Mouse (Mus musculus): ENCODE measurements around the gene Metap1d. TPM values are rescaled to one million over a fixed set of nuclear protein-coding genes. Genes with fewer than 3 reads are reported as not detected.

Metap1d gene
- polyA plus RNA-seq, 1 experiment from 2014 or later: 21.7 TPM

DNA sequence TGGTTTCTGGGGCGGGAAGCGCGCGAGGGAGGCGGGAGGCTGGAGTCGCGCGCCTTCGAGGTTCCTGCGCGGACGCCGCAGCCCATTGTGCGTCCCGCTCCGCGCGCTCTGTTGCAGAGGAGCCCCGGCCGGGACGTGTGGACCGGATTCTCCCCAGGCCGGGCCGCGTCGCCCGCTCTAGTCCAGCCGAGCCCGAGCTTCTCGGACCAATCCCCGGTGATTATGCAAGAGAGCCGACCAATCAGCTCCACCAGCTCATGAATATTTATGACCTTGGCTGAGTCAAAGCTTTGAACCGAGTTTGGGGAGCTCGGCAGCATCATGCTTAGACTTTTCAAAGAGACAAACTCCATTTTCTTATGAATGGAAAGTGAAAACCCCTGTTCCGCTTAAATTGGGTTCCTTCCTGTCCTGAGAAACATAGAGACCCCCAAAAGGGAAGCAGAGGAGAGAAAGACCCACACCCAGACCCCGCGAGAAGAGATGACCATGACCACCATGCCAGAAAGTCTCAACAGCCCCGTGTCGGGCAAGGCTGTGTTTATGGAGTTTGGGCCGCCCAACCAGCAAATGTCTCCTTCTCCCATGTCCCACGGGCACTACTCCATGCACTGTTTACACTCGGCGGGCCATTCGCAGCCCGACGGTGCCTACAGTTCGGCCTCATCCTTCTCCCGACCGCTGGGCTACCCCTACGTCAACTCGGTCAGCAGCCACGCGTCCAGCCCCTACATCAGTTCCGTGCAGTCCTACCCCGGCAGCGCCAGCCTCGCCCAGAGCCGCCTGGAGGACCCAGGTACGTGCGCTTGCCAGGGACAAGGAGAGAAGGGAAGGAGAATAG is 76.7 kb downstream of the Metap1d start:
- peak; percentile 75 for DNase-seq
- ATAC-seq: peak; percentile 84
- WGBS (ENCODE audit: insufficient replicate concordance): 1% methylated on average over 60 of the region's 60 CpGs
- H3K36me3 ChIP-seq (replicated peaks; ENCODE audit: insufficient read depth, low read length): no peaks in the 10 kb centered on the region
- H3K27me3 ChIP-seq (ENCODE audit: insufficient read depth, low read length): peaks cover 100% of the 10 kb centered on the region
- peak overlapping the region; percentile 80 for H3K4me2 ChIP-seq (ENCODE audit: low read depth, low read length)
- H3K9ac ChIP-seq (replicated peaks): no peak overlapping the region
- H3K27ac ChIP-seq (ENCODE audit: low read depth): no peak overlapping the region
- peak overlapping the region; percentile 55 for H3K4me3 ChIP-seq (ENCODE audit: low read depth, low read length)
- peaks cover 17% of the 10 kb centered on the region for H3K4me1 ChIP-seq (ENCODE audit: insufficient read depth)
- H3K9me3 ChIP-seq (ENCODE audit: low read length): no peaks in the 10 kb centered on the region
- TF ChIP-seq EP300 (IDR thresholded peaks at IDR 0.05; ENCODE audit: low read depth) (no peak), CTCF (IDR thresholded peaks at IDR 0.05; ENCODE audit: low read depth) (no peak)

DNA sequence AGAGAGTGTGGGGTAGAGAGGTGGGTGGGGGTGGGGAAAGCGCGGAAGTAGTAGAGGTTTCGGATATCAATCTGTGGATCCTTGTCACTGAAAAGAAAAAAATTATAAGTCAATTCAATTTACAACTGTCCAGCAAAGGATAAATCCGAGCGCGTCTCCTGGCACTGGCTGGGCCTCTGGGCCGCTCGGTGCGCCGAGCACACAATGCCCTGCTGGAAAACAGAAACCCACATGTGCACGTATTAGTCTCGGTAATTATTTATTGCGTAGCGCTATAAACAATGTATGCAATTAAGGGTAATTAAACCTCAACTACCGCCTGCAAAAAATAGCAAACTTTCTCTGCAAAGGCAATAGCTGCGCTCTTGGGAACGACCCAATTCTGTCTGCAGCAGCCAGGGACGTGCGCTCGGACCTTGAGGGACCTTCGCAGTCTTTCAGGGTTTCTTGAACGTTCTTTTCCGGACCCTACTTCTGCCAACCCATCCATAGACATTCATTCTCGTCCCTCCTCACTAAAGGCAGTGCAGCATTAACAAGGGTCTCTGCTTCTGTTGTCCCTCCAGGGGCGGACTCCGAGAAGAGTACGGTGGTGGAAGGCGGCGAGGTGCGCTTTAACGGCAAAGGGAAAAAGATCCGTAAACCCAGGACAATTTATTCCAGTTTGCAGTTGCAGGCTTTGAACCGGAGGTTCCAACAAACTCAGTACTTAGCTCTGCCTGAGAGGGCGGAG is 77.5 kb downstream of the Metap1d start:
- no peak overlapping the region for H3K27ac ChIP-seq (ENCODE audit: low read depth)
- no peaks in the 10 kb centered on the region for H3K36me3 ChIP-seq (replicated peaks; ENCODE audit: insufficient read depth, low read length)
- peaks cover 98% of the 10 kb centered on the region for H3K27me3 ChIP-seq (ENCODE audit: insufficient read depth, low read length)
- WGBS (ENCODE audit: insufficient replicate concordance): 2% methylated on average over 34 of the region's 34 CpGs
- DNase-seq (no peak), ATAC-seq (no peak)
- peaks cover 17% of the 10 kb centered on the region for H3K4me1 ChIP-seq (ENCODE audit: insufficient read depth)
- H3K4me2 ChIP-seq (ENCODE audit: low read depth, low read length): peak overlapping the region; percentile 80
- TF ChIP-seq CTCF (IDR thresholded peaks at IDR 0.05; ENCODE audit: low read depth) (no peak), EP300 (IDR thresholded peaks at IDR 0.05; ENCODE audit: low read depth) (no peak)
- no peaks in the 10 kb centered on the region for H3K9me3 ChIP-seq (ENCODE audit: low read length)
- peak overlapping the region; percentile 55; the same call in 1 of the 2 replicates for H3K4me3 ChIP-seq (ENCODE audit: low read depth, low read length)
- H3K9ac ChIP-seq (replicated peaks): no peak overlapping the region

DNA sequence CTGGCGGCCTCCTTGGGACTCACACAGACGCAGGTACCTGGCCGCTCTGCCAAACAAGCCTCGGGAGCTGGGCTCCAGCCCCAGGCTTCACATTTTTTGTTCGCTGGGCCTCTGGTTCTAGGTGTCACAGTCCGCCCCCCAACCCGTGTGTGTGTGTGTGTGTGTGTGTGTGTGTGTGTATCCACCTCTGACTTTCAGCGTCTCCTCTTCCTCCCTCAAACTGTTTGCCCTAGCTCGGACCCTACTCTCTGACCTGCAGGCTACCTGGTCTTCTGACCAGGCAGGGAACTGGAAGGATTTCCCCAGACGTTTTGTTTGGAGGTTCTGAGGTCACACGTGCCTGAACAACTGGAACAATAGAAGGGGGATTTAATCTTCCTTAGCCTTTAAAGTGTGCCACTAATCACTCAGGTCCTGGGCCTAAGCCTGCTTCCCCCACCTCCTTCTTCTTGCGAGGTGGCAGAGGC is 78.1 kb downstream of the Metap1d start:
- WGBS (ENCODE audit: insufficient replicate concordance): 5% methylated on average over 11 of the region's 12 CpGs
- ATAC-seq (no peak), DNase-seq (no peak)
- Histone ChIP-seq H3K9ac (replicated peaks) (no peak overlapping the region), H3K9me3 (ENCODE audit: low read length) (no peaks in the 10 kb centered on the region), H3K4me1 (ENCODE audit: insufficient read depth) (peaks cover 17% of the 10 kb centered on the region), H3K36me3 (replicated peaks; ENCODE audit: insufficient read depth, low read length) (no peaks in the 10 kb centered on the region), H3K27ac (ENCODE audit: low read depth) (no peak overlapping the region), H3K4me2 (ENCODE audit: low read depth, low read length) (no peak overlapping the region), H3K27me3 (ENCODE audit: insufficient read depth, low read length) (peaks cover 97% of the 10 kb centered on the region), H3K4me3 (ENCODE audit: low read depth, low read length) (no peak overlapping the region)
- no peak for TF ChIP-seq EP300 (IDR thresholded peaks at IDR 0.05; ENCODE audit: low read depth)
- no peak for TF ChIP-seq CTCF (IDR thresholded peaks at IDR 0.05; ENCODE audit: low read depth)

DNA sequence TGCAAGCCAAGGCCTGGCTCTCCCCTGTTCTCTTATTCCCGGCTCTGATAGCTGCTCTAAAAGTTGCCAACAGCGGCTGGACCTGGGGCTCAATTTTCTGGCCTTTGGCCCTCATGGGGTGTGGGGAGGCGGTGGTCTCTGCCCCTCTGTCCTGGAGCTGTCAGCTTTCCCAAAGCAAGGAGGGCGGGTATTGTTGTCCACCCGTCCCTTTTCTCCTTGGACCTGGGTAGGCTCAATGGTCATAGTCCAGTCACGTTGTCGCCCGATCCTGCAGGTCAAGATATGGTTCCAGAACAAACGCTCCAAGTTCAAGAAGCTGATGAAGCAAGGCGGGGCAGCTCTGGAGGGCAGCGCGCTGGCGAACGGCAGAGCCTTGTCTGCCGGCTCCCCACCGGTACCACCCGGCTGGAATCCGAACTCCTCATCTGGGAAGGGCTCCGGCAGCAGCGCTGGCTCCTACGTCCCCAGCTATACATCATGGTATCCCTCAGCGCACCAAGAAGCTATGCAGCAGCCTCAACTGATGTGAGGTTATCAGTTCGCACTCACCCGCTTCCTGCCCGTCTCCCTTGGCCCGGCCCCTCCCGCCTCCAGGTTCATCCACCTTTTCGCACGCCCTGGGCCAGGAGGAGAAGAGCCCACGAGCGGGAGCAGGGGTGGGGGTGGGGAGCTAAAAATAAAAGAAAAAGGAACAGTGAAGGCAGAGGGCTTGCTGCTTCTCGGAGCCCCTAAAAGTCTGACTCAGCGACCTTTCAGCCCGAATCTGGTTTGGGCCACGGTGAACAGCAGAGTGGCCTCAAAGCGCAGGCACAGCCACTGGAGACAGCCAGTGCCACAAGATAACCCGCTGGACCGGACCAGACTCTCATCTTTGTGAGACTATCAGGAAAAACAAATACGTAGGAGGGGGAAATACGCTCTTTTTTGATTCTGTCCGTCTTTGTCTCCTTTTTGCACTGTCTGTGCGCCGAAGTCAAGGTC is 79.2 kb downstream of the Metap1d start:
- H3K9me3 ChIP-seq (ENCODE audit: low read length): no peaks in the 10 kb centered on the region
- no peaks in the 10 kb centered on the region for H3K36me3 ChIP-seq (replicated peaks; ENCODE audit: insufficient read depth, low read length)
- no peak overlapping the region for H3K4me3 ChIP-seq (ENCODE audit: low read depth, low read length)
- H3K27me3 ChIP-seq (ENCODE audit: insufficient read depth, low read length): peaks cover 97% of the 10 kb centered on the region
- no peak overlapping the region for H3K9ac ChIP-seq (replicated peaks)
- H3K4me1 ChIP-seq (ENCODE audit: insufficient read depth): peaks cover 17% of the 10 kb centered on the region
- ATAC-seq (no peak), DNase-seq (no peak)
- WGBS (ENCODE audit: insufficient replicate concordance): 4% methylated on average over 42 of the region's 43 CpGs
- TF ChIP-seq CTCF (IDR thresholded peaks at IDR 0.05; ENCODE audit: low read depth) (no peak), EP300 (IDR thresholded peaks at IDR 0.05; ENCODE audit: low read depth) (no peak)
- H3K27ac ChIP-seq (ENCODE audit: low read depth): no peak overlapping the region
- H3K4me2 ChIP-seq (ENCODE audit: low read depth, low read length): no peak overlapping the region

DNA sequence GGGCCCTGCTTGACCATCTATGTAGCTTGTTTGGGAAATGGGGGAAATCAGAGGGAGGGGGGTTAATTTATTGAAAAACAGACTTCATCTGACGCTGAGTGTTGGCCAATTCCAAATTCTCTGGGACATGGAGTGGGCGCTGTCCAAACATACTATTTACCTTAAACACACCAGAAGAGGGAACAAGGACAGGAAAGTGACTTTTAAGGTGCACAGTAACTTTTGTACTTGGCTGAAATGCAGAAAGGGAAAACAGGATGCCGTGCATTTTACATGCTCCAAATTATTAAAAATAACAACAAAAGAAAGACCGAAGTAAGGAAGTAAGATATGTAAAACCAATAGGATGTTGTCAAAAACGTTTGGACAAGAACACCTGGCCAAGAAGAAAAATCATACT is 80.0 kb downstream of the Metap1d start:
- peaks cover 17% of the 10 kb centered on the region for H3K4me1 ChIP-seq (ENCODE audit: insufficient read depth)
- H3K4me2 ChIP-seq (ENCODE audit: low read depth, low read length): no peak overlapping the region
- H3K27ac ChIP-seq (ENCODE audit: low read depth): no peak overlapping the region
- H3K4me3 ChIP-seq (ENCODE audit: low read depth, low read length): no peak overlapping the region
- TF ChIP-seq CTCF (IDR thresholded peaks at IDR 0.05; ENCODE audit: low read depth): no peak
- TF ChIP-seq EP300 (IDR thresholded peaks at IDR 0.05; ENCODE audit: low read depth): no peak
- peaks cover 97% of the 10 kb centered on the region for H3K27me3 ChIP-seq (ENCODE audit: insufficient read depth, low read length)
- DNase-seq (no peak), ATAC-seq (no peak)
- H3K36me3 ChIP-seq (replicated peaks; ENCODE audit: insufficient read depth, low read length): no peaks in the 10 kb centered on the region
- no peak overlapping the region for H3K9ac ChIP-seq (replicated peaks)
- 7% methylated on average over 5 of the region's 5 CpGs for WGBS (ENCODE audit: insufficient replicate concordance)
- no peaks in the 10 kb centered on the region for H3K9me3 ChIP-seq (ENCODE audit: low read length)
